ENCODE assay signal across 17 mouse cellular contexts in genomic region chr7:122768292-122769020, GRCm38 (mm10).
"Had no signal": no experiment of that assay in that cellular context is flagged by ENCODE, and none has a peak within 500 bp of the region (broad histone marks: within the 10 kb centered on the region; RNA-seq: fewer than 3 reads in every experiment).

No protein-coding gene starts in this region.

- H3K27me3 ChIP-seq: kidney, embryonic 15.5 days; liver, embryonic 15.5 days; stomach, embryonic 15.5 days had no signal

- H3K4me1 ChIP-seq: kidney, embryonic 15.5 days; liver, embryonic 15.5 days; megakaryocyte, embryonic 14.5 days; stomach, embryonic 15.5 days had no signal

- H3K9ac ChIP-seq: kidney, embryonic 15.5 days; liver, embryonic 15.5 days; stomach, embryonic 15.5 days had no signal

- H3K9me3 ChIP-seq: kidney, embryonic 15.5 days; limb, embryonic 10.5 days; liver, embryonic 15.5 days; stomach, embryonic 15.5 days had no signal

- H3K27ac ChIP-seq: kidney, embryonic 15.5 days; limb, embryonic 10.5 days; liver, embryonic 15.5 days; macrophage; stomach, embryonic 15.5 days had no signal

- H3K4me3 ChIP-seq: kidney, embryonic 15.5 days; limb, embryonic 10.5 days; liver, embryonic 15.5 days; megakaryocyte, embryonic 14.5 days; stomach, embryonic 15.5 days had no signal

- ATAC-seq: intestine, embryonic 16.5 days; midbrain, embryonic 16.5 days had no signal

- H3K4me2 ChIP-seq: kidney, embryonic 15.5 days; liver, embryonic 11.5 days; liver, embryonic 15.5 days; midbrain, embryonic 11.5 days; stomach, embryonic 15.5 days had no signal

- H3K36me3 ChIP-seq: kidney, embryonic 15.5 days; limb, embryonic 10.5 days; liver, embryonic 15.5 days; stomach, embryonic 15.5 days had no signal

- DNase-seq: kidney, adult 2 months; kidney, postnatal 25 days; lung, adult 2 months; lung, postnatal 10 days; spleen, adult 18-20 months; thymus, adult 2 months; thymus, postnatal 25 days had no signal
